15 mouse cellular contexts compared by ENCODE assay signal in genomic region chr13:94670266-94670665, GRCm38 (mm10).
DNase-seq lines count a peak whose midpoint lies in the region.
"Had no signal": no experiment of that assay in that cellular context is flagged by ENCODE, and none has a peak within 500 bp of the region (broad histone marks: within the 10 kb centered on the region; RNA-seq: fewer than 3 reads in every experiment).

No protein-coding gene starts in this region.

- intact Hi-C loops in heart, postnatal 36 days (cut with DNase I), result no loop called here

- DNase-seq in heart, adult 11 months, result peak; percentile 65
- DNase-seq in heart, postnatal 36 days, result no peak
- peak; percentile 37 for DNase-seq in testis, postnatal 10 days (ENCODE audit: low spot score)
- DNase-seq in testis, postnatal 14 days (ENCODE audit: low spot score), result no peak
- no peak for DNase-seq in cerebellum, postnatal 14 days
- DNase-seq: adrenal gland, adult 2 months; adrenal gland, postnatal 10 days; adrenal gland, postnatal 25 days; B cell, adult 2 months; cerebellum, adult 11 months; cerebellum, adult 18-20 months; cerebellum, adult 8-10 months; cerebellum, adult 9-11 months; cerebellum, postnatal 25 days; forebrain, postnatal 0 days had no signal

Comparison
In these comparisons a context has a peak if more than half of its experiments do, and no peak if none do; other contexts are left out.
1. DNase-seq: peak in heart, adult 11 months (single experiment) and testis, postnatal 10 days (single experiment); none in heart, postnatal 36 days (0 of 2), testis, postnatal 14 days (single experiment) and cerebellum, postnatal 14 days (0 of 2).